Mouse (Mus musculus) neural tube, embryonic 15.5 days (tissue): ENCODE data around the gene Cpb2. TPM values are rescaled to one million over a fixed set of nuclear protein-coding genes. Genes with fewer than 3 reads are reported as not detected.
A peak's percentile ranks its signal among the peaks of the same experiment; 100 is the strongest.

Experiments used
- ATAC-seq: fragments of 200-750 bp; cut with Nextera tagmentation; 2 replicates; pipeline ENCODE4 v1.8.0; 2017; ENCODE audit warnings: mild to moderate bottlenecking, moderate TSS enrichment, moderate library complexity; ENCODE audit not compliant: low FRiP score
- H3K27ac ChIP-seq: fragments of 300-500 bp; sonication (generic); replicated peaks from 2 replicates; pipeline ENCODE4 v1.5.1; 2015; ENCODE audit warnings: mild to moderate bottlenecking, inconsistent platforms
- H3K27me3 ChIP-seq: fragments of 300-500 bp; sonication (generic); replicated peaks from 2 replicates; pipeline ENCODE4 v1.6.1; 2015; ENCODE audit warnings: inconsistent platforms
- H3K36me3 ChIP-seq: fragments of 300-500 bp; sonication (generic); 2 replicates; pipeline ENCODE4 v1.6.1; 2015; ENCODE audit warnings: inconsistent platforms
- H3K4me1 ChIP-seq: fragments of 300-500 bp; sonication (generic); 2 replicates; pipeline ENCODE4 v1.6.1; 2015; ENCODE audit warnings: inconsistent platforms
- H3K4me2 ChIP-seq: fragments of 300-500 bp; sonication (generic); 2 replicates; pipeline ENCODE4 v1.6.1; 2015; ENCODE audit warnings: inconsistent platforms, mild to moderate bottlenecking, moderate library complexity
- H3K4me3 ChIP-seq: fragments of 300-500 bp; sonication (generic); replicated peaks from 2 replicates; pipeline ENCODE4 v1.5.1; 2015; ENCODE audit warnings: mild to moderate bottlenecking, inconsistent platforms
- H3K9ac ChIP-seq: fragments of 300-500 bp; sonication (generic); replicated peaks from 2 replicates; pipeline ENCODE4 v1.6.1; 2015; ENCODE audit warnings: mild to moderate bottlenecking, inconsistent platforms
- H3K9me3 ChIP-seq: fragments of 300-500 bp; sonication (generic); replicated peaks from 2 replicates; pipeline ENCODE4 v1.6.1; 2016; ENCODE audit warnings: inconsistent platforms
- WGBS: fragments of 180-500 bp; shearing (Covaris S2); methylation state at CpG from one replicate; pipeline ENCODE4 v1.1.7; 2015; ENCODE audit warnings: mixed read lengths; 5-methylcytosine and 5-hydroxymethylcytosine counted together
- polyA plus RNA-seq: library from polyadenylated mRNA; unstranded; fragments of >200 nt; fragmentation: Nextera tagmentation; extraction: Ambion mirVana; gene quantifications from 2 replicates; pipeline ENCODE4 v1.2.1, GENCODE M21; 2015

Cpb2 gene
- polyA plus RNA-seq, result 0.23 TPM in 1 of 2 replicates, not detected in the other

GRCm38 (mm10) chr14:75242087-75242486 lies at the start of gene Cpb2:
Gene Cpb2 (plus strand): TSS chr14:75242287.
- Histone ChIP-seq H3K27ac (no peak within 1 kb of the TSS), H3K4me2 (no peak within 1 kb of the TSS), H3K9ac (no peak within 1 kb of the TSS), H3K36me3 (no peaks in the 10 kb centered on the region), H3K4me3 (no peak within 1 kb of the TSS), H3K9me3 (no peaks in the 10 kb centered on the region), H3K4me1 (no peaks in the 10 kb centered on the region), H3K27me3 (no peaks in the 10 kb centered on the region)
- 92% methylated on average over 5 of the region's 5 CpGs for WGBS
- ATAC-seq, result no peak

DNA sequence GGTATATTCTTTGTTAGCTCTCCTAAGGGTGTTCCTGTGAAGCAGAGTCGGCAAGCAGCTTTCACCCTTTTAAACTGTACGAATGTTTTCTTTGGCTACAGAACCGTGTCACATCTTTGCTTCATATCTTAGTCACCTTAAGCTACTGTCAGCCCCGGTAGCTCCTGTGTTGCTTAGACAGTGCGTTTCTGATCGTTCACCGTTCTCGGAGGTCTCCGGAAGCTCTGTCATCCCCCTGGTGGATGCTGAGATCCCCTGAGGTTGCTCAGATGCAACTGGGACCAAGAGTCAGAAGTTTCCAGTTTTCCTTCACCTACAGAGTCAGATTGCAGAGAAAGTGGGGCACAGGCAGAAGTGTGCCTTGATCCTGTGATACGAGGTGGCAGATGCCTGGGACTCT lies 49.7 kb upstream of the Cpb2 start:
- no peak overlapping the region for H3K4me2 ChIP-seq
- H3K4me1 ChIP-seq, result no peaks in the 10 kb centered on the region
- WGBS, result 92% methylated on average over 10 of the region's 10 CpGs
- no peak overlapping the region for H3K27ac ChIP-seq
- no peaks in the 10 kb centered on the region for H3K9me3 ChIP-seq
- H3K4me3 ChIP-seq, result no peak overlapping the region
- no peaks in the 10 kb centered on the region for H3K36me3 ChIP-seq
- ATAC-seq, result no peak
- no peak overlapping the region for H3K9ac ChIP-seq
- H3K27me3 ChIP-seq, result no peaks in the 10 kb centered on the region

- Histone ChIP-seq H3K4me3 (no peak overlapping the region), H3K9ac (no peak overlapping the region), H3K4me1 (no peaks in the 10 kb centered on the region), H3K4me2 (no peak overlapping the region), H3K27ac (no peak overlapping the region), H3K27me3 (no peaks in the 10 kb centered on the region), H3K9me3 (no peaks in the 10 kb centered on the region), H3K36me3 (no peaks in the 10 kb centered on the region)
- 89% methylated on average over 10 of the region's 10 CpGs for WGBS
- ATAC-seq, result no peak
Observed at GRCm38 (mm10) chr14:75192858-75193257, 49.2 kb upstream of the Cpb2 start.

- no peaks in the 10 kb centered on the region for H3K4me1 ChIP-seq
- no peak overlapping the region for H3K4me3 ChIP-seq
- no peak overlapping the region for H3K9ac ChIP-seq
- no peak overlapping the region for H3K27ac ChIP-seq
- 94% methylated on average over 5 of the region's 5 CpGs for WGBS
- no peak for ATAC-seq
- no peaks in the 10 kb centered on the region for H3K27me3 ChIP-seq
- no peak overlapping the region for H3K4me2 ChIP-seq
- no peaks in the 10 kb centered on the region for H3K9me3 ChIP-seq
- H3K36me3 ChIP-seq, result no peaks in the 10 kb centered on the region
Observed at GRCm38 (mm10) chr14:75195530-75195929, 46.6 kb upstream of the Cpb2 start.

DNA sequence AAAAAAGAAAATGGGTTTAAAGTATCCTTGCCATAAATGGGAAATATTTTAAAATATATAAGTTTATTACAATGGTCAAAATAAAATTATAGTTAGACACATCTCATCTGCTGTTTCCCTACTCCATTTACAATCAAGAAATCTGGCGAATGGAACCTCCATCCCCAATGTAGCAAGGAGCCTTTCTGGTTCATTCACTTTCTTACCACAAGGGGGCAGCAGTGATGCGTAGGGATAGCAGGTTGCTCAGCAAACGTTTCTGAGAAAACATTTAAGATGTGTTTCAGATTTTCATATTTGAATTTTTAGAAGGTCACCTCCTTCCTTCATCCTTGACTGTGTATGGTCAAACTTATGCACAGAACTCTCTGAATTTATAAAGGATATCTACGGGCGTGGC lies 45.1 kb upstream of the Cpb2 start:
- Histone ChIP-seq H3K4me3 (no peak overlapping the region), H3K4me1 (no peaks in the 10 kb centered on the region), H3K9me3 (no peaks in the 10 kb centered on the region), H3K9ac (no peak overlapping the region), H3K4me2 (no peak overlapping the region), H3K27me3 (no peaks in the 10 kb centered on the region), H3K27ac (no peak overlapping the region), H3K36me3 (no peaks in the 10 kb centered on the region)
- no peak for ATAC-seq
- 44% methylated on average over 5 of the region's 5 CpGs for WGBS

GRCm38 (mm10) chr14:75197660-75198059 lies 44.4 kb upstream of the Cpb2 start:
- H3K9me3 ChIP-seq, result no peaks in the 10 kb centered on the region
- H3K27ac ChIP-seq, result no peak overlapping the region
- no peak overlapping the region for H3K9ac ChIP-seq
- H3K27me3 ChIP-seq, result no peaks in the 10 kb centered on the region
- H3K36me3 ChIP-seq, result no peaks in the 10 kb centered on the region
- WGBS, result 51% methylated on average over 7 of the region's 7 CpGs
- no peaks in the 10 kb centered on the region for H3K4me1 ChIP-seq
- no peak overlapping the region for H3K4me2 ChIP-seq
- ATAC-seq, result no peak
- no peak overlapping the region for H3K4me3 ChIP-seq

DNA sequence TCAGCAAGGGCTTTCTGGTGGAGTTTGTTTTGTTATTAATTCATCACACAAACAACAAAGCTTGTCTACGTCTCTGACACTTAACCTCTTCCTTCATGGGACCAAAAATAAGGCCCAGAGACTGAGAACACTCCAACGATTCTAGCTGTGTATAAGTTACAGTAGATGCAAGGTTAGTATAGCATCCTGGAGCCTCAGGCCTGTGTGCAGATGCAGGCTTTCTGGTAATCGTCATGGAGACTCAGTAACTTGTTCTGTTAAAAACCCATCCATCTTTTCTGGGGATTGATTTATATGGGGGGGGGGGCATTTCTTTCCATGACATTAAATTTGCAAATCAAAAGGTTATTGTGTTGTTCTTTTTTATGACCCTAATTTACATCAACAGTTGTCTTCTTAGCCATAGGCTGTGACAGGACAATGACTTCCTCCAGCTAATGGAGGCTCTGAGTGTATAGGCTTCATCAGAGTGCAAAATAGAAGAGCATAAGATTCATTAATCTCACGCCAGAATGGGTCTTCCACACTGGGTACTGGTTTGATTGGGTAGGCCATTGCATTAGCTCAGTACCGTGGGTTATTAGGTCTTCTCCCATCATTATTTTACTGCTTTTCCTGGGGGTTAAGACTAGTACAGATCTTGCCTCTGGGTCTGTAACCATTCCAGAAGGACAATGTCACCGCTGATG lies 36.6 kb upstream of the Cpb2 start:
- Histone ChIP-seq H3K4me1 (peaks cover 8% of the 10 kb centered on the region; the same call in 1 of the 2 replicates), H3K27ac (no peak overlapping the region), H3K4me3 (no peak overlapping the region), H3K36me3 (no peaks in the 10 kb centered on the region), H3K9ac (no peak overlapping the region), H3K9me3 (no peaks in the 10 kb centered on the region), H3K27me3 (no peaks in the 10 kb centered on the region), H3K4me2 (no peak overlapping the region)
- no peak for ATAC-seq
- 20% methylated on average over 6 of the region's 6 CpGs for WGBS

DNA sequence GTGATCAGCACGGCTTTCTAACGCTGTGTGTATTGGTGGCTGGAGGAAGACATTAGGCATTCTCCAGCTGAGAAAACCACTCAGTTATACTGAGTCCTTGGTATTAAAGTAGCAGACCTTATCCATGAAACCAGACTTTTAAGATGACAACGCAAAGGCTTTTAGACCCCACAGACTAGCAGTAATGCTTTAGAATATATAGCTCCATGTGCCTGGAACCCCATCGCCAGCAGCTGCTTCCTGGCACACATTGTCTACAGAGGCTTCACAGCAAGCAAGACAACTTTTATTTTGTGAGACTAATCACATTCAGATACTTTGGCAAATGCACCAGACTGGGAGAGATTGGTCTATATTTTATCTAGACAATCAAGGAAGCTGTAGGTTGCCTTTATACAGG lies 35.8 kb upstream of the Cpb2 start:
- 0 out of 2 replicates have a peak, but pooled peaks have one; percentile 38 for ATAC-seq

GRCm38 (mm10) chr14:75208572-75209151 lies 33.4 kb upstream of the Cpb2 start:
- H3K4me2 ChIP-seq, result no peak overlapping the region

More for the DNA sequence above, 35.8 kb upstream of the Cpb2 start:
- H3K4me2 ChIP-seq, result no peak overlapping the region
- H3K36me3 ChIP-seq, result no peaks in the 10 kb centered on the region
- H3K9ac ChIP-seq, result no peak overlapping the region
- no peaks in the 10 kb centered on the region for H3K9me3 ChIP-seq
- WGBS, result 40% methylated on average over 4 of the region's 4 CpGs
- H3K4me1 ChIP-seq, result peaks cover 8% of the 10 kb centered on the region; the same call in 1 of the 2 replicates
- H3K4me3 ChIP-seq, result no peak overlapping the region
- H3K27me3 ChIP-seq, result no peaks in the 10 kb centered on the region
- no peak overlapping the region for H3K27ac ChIP-seq

GRCm38 (mm10) chr14:75213752-75214151 lies 28.3 kb upstream of the Cpb2 start:
- Histone ChIP-seq H3K4me3 (no peak overlapping the region), H3K9ac (no peak overlapping the region), H3K4me1 (peaks cover 21% of the 10 kb centered on the region), H3K4me2 (peak overlapping the region; percentile 43), H3K36me3 (no peaks in the 10 kb centered on the region), H3K27me3 (no peaks in the 10 kb centered on the region), H3K9me3 (no peaks in the 10 kb centered on the region), H3K27ac (peak overlapping the region; percentile 64)
- WGBS, result 33% methylated on average over 11 of the region's 11 CpGs
- ATAC-seq, result peak; percentile 89

More at GRCm38 (mm10) chr14:75208572-75209151, 33.4 kb upstream of the Cpb2 start:
- 61% methylated on average over 6 of the region's 6 CpGs for WGBS
- Histone ChIP-seq H3K4me1 (peaks cover 17% of the 10 kb centered on the region), H3K4me3 (no peak overlapping the region), H3K36me3 (no peaks in the 10 kb centered on the region), H3K9ac (no peak overlapping the region), H3K9me3 (no peaks in the 10 kb centered on the region), H3K27me3 (no peaks in the 10 kb centered on the region), H3K27ac (no peak overlapping the region)
- ATAC-seq, result no peak

DNA sequence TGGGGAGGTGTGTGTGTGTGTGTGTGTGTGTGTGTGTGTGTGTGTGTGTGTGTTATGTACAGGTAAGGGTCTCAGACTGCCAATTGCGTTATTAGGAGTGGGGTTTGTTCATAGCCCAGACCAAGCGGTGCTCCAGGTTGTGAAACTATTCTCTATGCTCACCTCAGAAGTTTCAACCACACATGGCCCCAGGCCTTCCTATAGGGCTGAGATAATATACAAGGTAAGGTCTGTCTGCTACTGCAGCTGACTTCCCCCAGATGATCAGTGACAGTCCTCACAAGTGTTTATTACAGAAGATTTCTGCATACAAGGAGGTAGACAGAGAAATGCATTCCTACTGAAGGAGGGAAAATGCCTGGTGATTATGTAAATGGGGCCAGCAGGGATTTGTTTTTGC lies 23.2 kb upstream of the Cpb2 start:
- H3K4me1 ChIP-seq, result peaks cover 19% of the 10 kb centered on the region
- no peak overlapping the region for H3K9ac ChIP-seq
- no peak overlapping the region for H3K4me2 ChIP-seq
- H3K4me3 ChIP-seq, result no peak overlapping the region
- H3K27me3 ChIP-seq, result no peaks in the 10 kb centered on the region
- H3K36me3 ChIP-seq, result no peaks in the 10 kb centered on the region
- no peak for ATAC-seq
- H3K9me3 ChIP-seq, result no peaks in the 10 kb centered on the region
- WGBS, result 73% methylated on average over 2 of the region's 2 CpGs
- peak overlapping the region; percentile 28; the same call in 1 of the 2 replicates for H3K27ac ChIP-seq

DNA sequence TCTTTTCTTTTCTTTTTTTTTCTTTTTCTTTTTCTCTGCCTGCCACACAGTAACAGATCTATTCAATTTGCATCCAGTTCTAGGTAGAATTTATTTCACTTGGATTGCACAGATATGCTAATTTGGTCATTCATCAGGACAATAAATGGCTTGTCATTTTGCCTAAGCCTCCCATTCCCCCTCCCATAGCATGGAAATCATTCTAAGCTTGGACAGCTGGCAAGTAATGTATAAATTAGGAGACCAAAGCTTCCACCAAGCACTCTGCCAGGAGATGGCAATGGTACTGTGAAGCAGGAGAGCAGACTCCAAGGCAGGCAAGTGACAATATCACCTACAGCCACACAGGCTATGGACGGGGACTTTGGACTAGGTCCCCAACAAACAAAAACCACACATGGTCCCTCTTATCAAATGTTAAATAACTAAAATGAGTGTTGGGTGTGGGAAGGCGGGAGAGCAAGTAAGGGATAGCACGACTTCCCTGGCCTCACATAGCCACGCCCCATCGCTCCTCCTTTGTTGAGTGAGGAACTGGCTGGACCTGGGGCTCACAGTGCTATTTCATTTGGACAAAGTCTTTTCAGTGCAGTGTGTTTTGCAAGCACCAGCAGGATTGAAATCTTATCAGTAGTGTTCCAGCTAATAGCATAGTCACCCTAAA lies 22.7 kb upstream of the Cpb2 start:
- WGBS, result 52% methylated on average over 5 of the region's 5 CpGs
- peak overlapping the region; percentile 28; the same call in 1 of the 2 replicates for H3K27ac ChIP-seq

More for the DNA sequence above, 22.7 kb upstream of the Cpb2 start:
- no peak overlapping the region for H3K9ac ChIP-seq
- peaks cover 13% of the 10 kb centered on the region; the same call in 1 of the 2 replicates for H3K4me1 ChIP-seq
- no peak overlapping the region for H3K4me2 ChIP-seq
- no peak overlapping the region for H3K4me3 ChIP-seq
- peak; percentile 59; the same call in 1 of the 2 replicates for ATAC-seq
- H3K27me3 ChIP-seq, result no peaks in the 10 kb centered on the region
- no peaks in the 10 kb centered on the region for H3K9me3 ChIP-seq
- no peaks in the 10 kb centered on the region for H3K36me3 ChIP-seq
